Mouse (Mus musculus) frontal cortex, postnatal 36 days (tissue): ENCODE data around the gene Rhox3g.
"Not testable (repeated sequence)": the region's sequence is repeated elsewhere in the genome, so short reads cannot be mapped to it uniquely, and the experiment has no call there.

Experiments used
- DNase-seq, 2 experiments: peaks; one replicate each; pipeline ENCODE4 v3.0.0; 2022; ENCODE audit warnings: low spot score in 2 of 2

The Rhox3g gene

DNA sequence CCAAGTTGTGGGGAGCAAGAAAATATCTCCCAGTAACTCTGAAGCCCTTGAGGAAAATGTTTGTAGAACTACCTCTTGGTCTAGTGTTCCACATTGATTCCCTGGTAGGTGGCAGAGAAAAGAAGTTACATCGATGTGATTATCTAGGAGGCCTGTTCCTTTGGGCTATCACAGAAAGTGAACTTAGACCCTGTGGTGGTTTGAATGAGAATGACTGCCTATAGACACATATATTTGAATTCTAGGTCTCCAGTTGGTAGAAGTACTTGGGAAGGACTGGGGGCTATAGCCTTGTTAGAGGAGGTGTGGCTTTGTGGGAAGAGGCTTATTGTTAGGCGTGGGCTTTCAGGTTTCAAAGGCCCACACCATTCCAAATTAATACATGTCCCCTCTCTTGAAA lies at the start of gene Rhox3g:
Rhox3g (minus strand) TSS at position 101 of the 400 bp plus-strand sequence.
- DNase-seq: not testable (repeated sequence)

DNA sequence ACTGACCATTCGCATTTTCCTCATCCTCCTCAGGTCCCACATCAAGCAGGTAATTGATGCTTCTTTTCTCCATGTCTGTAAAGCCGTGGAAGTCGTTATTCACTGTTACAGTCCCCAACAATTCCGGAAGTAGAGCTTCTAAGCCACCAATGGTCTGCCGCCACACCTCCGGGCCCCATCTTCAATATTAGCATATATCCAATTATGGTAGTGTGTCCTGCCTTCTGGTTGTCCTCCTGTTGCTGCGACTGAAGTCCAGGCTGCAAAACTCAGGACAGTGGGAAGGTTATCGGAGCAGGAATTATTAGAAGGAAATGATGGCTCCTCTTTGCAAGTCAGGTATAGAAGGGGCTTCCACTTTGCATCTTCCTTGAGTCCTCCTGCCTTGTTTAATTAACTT lies 44.8 kb upstream of the Rhox3g start, which contains the start of gene Rhox2h:
Rhox2h (minus strand) TSS at position 101 of the 400 bp plus-strand sequence.
- not testable (repeated sequence) for DNase-seq

GRCm38 (mm10) chrX:37668664-37669063 lies 40.3 kb upstream of the Rhox3g start, which contains the start of gene Rhox3h:
TSS of gene Rhox3h (minus strand) at chrX:37668764.
- not testable (repeated sequence) for DNase-seq

GRCm38 (mm10) chrX:37651227-37651626 lies 22.8 kb upstream of the Rhox3g start, which contains the start of gene Rhox4g:
TSS of gene Rhox4g (minus strand) at chrX:37651327.
- not testable (repeated sequence) for DNase-seq

DNA sequence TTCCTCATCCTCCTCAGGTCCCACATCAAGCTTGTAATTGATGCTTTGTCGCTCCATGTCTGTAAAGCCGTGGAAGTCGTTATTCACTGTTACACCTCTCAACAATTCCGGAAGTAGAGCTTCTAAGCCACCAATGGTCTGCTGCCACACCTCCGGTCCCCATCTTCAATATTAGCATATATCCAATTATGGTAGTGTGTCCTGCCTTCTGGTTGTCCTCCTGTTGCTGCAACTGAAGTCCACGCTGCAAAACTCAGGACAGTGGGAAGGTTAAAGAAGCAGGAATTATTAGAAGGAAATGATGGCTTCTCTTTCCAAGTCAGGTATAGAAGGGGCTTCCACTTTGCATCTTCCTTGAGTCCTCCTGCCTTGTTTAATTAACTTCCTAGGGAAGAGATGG lies 15.0 kb upstream of the Rhox3g start, which contains the start of gene Rhox2g:
Rhox2g (minus strand) TSS at position 101 of the 400 bp plus-strand sequence.
- not testable (repeated sequence) for DNase-seq

GRCm38 (mm10) chrX:37607604-37608003 lies 20.8 kb downstream of the Rhox3g start, which contains the start of gene Rhox4f:
TSS of gene Rhox4f (minus strand) at chrX:37607704.
- DNase-seq: not testable (repeated sequence)

- DNase-seq: not testable (repeated sequence)
These were observed 47.7 kb downstream of the Rhox3g start, which contains the start of gene Rhox3f for GRCm38 (mm10) chrX:37580692-37581091. TSS of gene Rhox3f (plus strand) at chrX:37580992.
